8 mouse cellular contexts compared by ENCODE assay signal in genomic region chr2:126663481-126663880, GRCm38 (mm10). TPM values are rescaled to one million over a fixed set of nuclear protein-coding genes. Genes with fewer than 3 reads are reported as not detected.
DNase-seq lines count a peak whose midpoint lies in the region; ATAC-seq and TF ChIP-seq lines count a peak whose summit lies in the region.

No protein-coding gene starts in this region.

- H3K4me1 ChIP-seq in forebrain, embryonic 13.5 days = no peaks in the 10 kb centered on the region
- no peaks in the 10 kb centered on the region for H3K4me1 ChIP-seq in forebrain, embryonic 10.5 days
- H3K4me1 ChIP-seq in liver, embryonic 14.5 days (replicated peaks; ENCODE audit: control insufficient read depth in 2 of 2, insufficient read depth in 2 of 2, low read length in 1 of 2) = peaks cover under 1% of the 10 kb centered on the region in 2 experiments; a peak in 3 of 4 replicates

- H3K9ac ChIP-seq in forebrain, embryonic 13.5 days = no peak overlapping the region
- no peak overlapping the region for H3K9ac ChIP-seq in liver, embryonic 14.5 days (replicated peaks)

- no peaks in the 10 kb centered on the region for H3K27me3 ChIP-seq in forebrain, embryonic 13.5 days
- H3K27me3 ChIP-seq in forebrain, embryonic 10.5 days (ENCODE audit: poor library complexity, severe bottlenecking) = no peaks in the 10 kb centered on the region
- H3K27me3 ChIP-seq in liver, embryonic 14.5 days (ENCODE audit: control insufficient read depth, insufficient read depth, low read length) = no peaks in the 10 kb centered on the region

- 0 out of 2 replicates have a peak, but pooled peaks have one; percentile 21 for ATAC-seq in forebrain, embryonic 13.5 days
- ATAC-seq in liver, embryonic 14.5 days (ENCODE audit: insufficient read depth) = no peak
- peak; percentile 76 for ATAC-seq in megakaryocyte-erythroid progenitor cell, adult 5-6 weeks (replicated peaks; ENCODE audit: low FRiP score, low TSS enrichment, poor library complexity, severe bottlenecking)

- DNase-seq in forebrain, embryonic 10.5 days (ENCODE audit: extremely low spot score, low spot score) = no peak
- peak; percentile 24 to 34 (median 28) for DNase-seq in liver, embryonic 14.5 days (ENCODE audit: low read depth in 3 of 3, low spot score in 3 of 3)
- DNase-seq in liver = no peak
- DNase-seq in brain, embryonic 18.5 days (ENCODE audit: low read depth, low spot score) = peak; percentile 10
- no peak for DNase-seq in urinary bladder, adult 2 months (ENCODE audit: low spot score)
- no peak for DNase-seq in layer of hippocampus, postnatal 10 days (ENCODE audit: low spot score in 2 of 2)

- peak; percentile 50 for TF ChIP-seq CTCF in liver, embryonic 14.5 days (IDR thresholded peaks at IDR 0.05; ENCODE audit: low read depth)

- H3K4me3 ChIP-seq in forebrain, embryonic 13.5 days = no peak overlapping the region
- no peak overlapping the region for H3K4me3 ChIP-seq in forebrain, embryonic 10.5 days
- no peak overlapping the region for H3K4me3 ChIP-seq in liver, embryonic 14.5 days (ENCODE audit: insufficient read depth in 1 of 2, low read depth in 2 of 2, low read length in 2 of 2)

- no peak for TF ChIP-seq EP300 in liver, embryonic 14.5 days (IDR thresholded peaks at IDR 0.05; ENCODE audit: low read depth)

- 63% methylated on average over 4 of the region's 4 CpGs for WGBS in forebrain, embryonic 13.5 days
- 71% methylated on average over 4 of the region's 4 CpGs for WGBS in forebrain, embryonic 10.5 days
- WGBS in liver, embryonic 14.5 days (ENCODE audit: insufficient replicate concordance) = 38% methylated on average over 4 of the region's 4 CpGs

- no peak overlapping the region for H3K27ac ChIP-seq in forebrain, embryonic 13.5 days
- no peak overlapping the region for H3K27ac ChIP-seq in forebrain, embryonic 10.5 days
- no peak overlapping the region for H3K27ac ChIP-seq in liver, embryonic 14.5 days

- no peaks in the 10 kb centered on the region for H3K9me3 ChIP-seq in forebrain, embryonic 13.5 days (replicated peaks)
- H3K9me3 ChIP-seq in forebrain, embryonic 10.5 days = no peaks in the 10 kb centered on the region
- no peaks in the 10 kb centered on the region for H3K9me3 ChIP-seq in liver, embryonic 14.5 days (ENCODE audit: control insufficient read depth, low read length)

- no peak overlapping the region for H3K4me2 ChIP-seq in forebrain, embryonic 13.5 days
- H3K4me2 ChIP-seq in liver, embryonic 14.5 days (ENCODE audit: low read depth) = no peak overlapping the region

- H3K36me3 ChIP-seq in forebrain, embryonic 13.5 days (ENCODE audit: poor library complexity, severe bottlenecking) = no peaks in the 10 kb centered on the region
- peaks cover 24% of the 10 kb centered on the region for H3K36me3 ChIP-seq in forebrain, embryonic 10.5 days (replicated peaks)
- no peaks in the 10 kb centered on the region for H3K36me3 ChIP-seq in liver, embryonic 14.5 days (replicated peaks; ENCODE audit: control insufficient read depth, insufficient read depth, low read depth)

RNA-seq across cellular contexts. Expression of gene Gabpb1, which starts 12.7 kb away (rescaled TPM):
- polyA plus RNA-seq in forebrain, embryonic 13.5 days (2015; fragmentation: Nextera tagmentation; extraction: Ambion mirVana) = 68.6 and 70.3 TPM in 2 replicates
- polyA plus RNA-seq in forebrain, embryonic 10.5 days (2016; fragmentation: Nextera tagmentation; extraction: Ambion mirVana) = 77.4 and 77.7 TPM in 2 replicates
- 8.1 and 9.4 TPM in 2 replicates for polyA plus RNA-seq in liver, embryonic 14.5 days (2012; rRNA removed)
- 23.1 and 25.7 TPM in 2 replicates for polyA plus RNA-seq in liver, embryonic 14.5 days (2014; fragmentation: Nextera tagmentation; extraction: Ambion mirVana)
- total RNA-seq in megakaryocyte-erythroid progenitor cell, adult 5-6 weeks (2014; fragmentation: Nextera tagmentation) = 26.1 and 35.4 TPM in 2 replicates
- 32.0 and 36.5 TPM in 2 replicates for total RNA-seq in megakaryocyte-erythroid progenitor cell, adult 5-6 weeks (2017)
- polyA plus RNA-seq in urinary bladder, adult 2 months (2012; rRNA removed) = 16.4 and 17.1 TPM in 2 replicates
- 10 to 100 TPM; 20.1 to 22.1 TPM for total RNA-seq in layer of hippocampus, postnatal 10 days (2021)

RNA-seq across cellular contexts. Expression of gene Usp8, which starts 43.6 kb away (rescaled TPM):
- polyA plus RNA-seq in forebrain, embryonic 13.5 days (2015; fragmentation: Nextera tagmentation; extraction: Ambion mirVana) = 28.9 and 30.8 TPM in 2 replicates
- 40.3 and 44.6 TPM in 2 replicates for polyA plus RNA-seq in forebrain, embryonic 10.5 days (2016; fragmentation: Nextera tagmentation; extraction: Ambion mirVana)
- polyA plus RNA-seq in liver, embryonic 14.5 days (2012; rRNA removed) = 8.3 and 12.1 TPM in 2 replicates
- polyA plus RNA-seq in liver, embryonic 14.5 days (2014; fragmentation: Nextera tagmentation; extraction: Ambion mirVana) = 17.8 and 18.8 TPM in 2 replicates
- 37.5 and 40.1 TPM in 2 replicates for total RNA-seq in megakaryocyte-erythroid progenitor cell, adult 5-6 weeks (2014; fragmentation: Nextera tagmentation)
- 49.3 and 50.4 TPM in 2 replicates for total RNA-seq in megakaryocyte-erythroid progenitor cell, adult 5-6 weeks (2017)
- polyA plus RNA-seq in urinary bladder, adult 2 months (2012; rRNA removed) = 38.9 and 40.3 TPM in 2 replicates
- total RNA-seq in layer of hippocampus, postnatal 10 days (2021) = 10 to 100 TPM; 35.2 to 38.7 TPM

RNA-seq across cellular contexts. Expression of gene Hdc, which starts 44.4 kb away (rescaled TPM):
- 1.0 and 1.2 TPM in 2 replicates for polyA plus RNA-seq in forebrain, embryonic 13.5 days (2015; fragmentation: Nextera tagmentation; extraction: Ambion mirVana)
- polyA plus RNA-seq in forebrain, embryonic 10.5 days (2016; fragmentation: Nextera tagmentation; extraction: Ambion mirVana) = 0.31 and 0.42 TPM in 2 replicates
- polyA plus RNA-seq in liver, embryonic 14.5 days (2012; rRNA removed) = 3.7 and 4.6 TPM in 2 replicates
- polyA plus RNA-seq in liver, embryonic 14.5 days (2014; fragmentation: Nextera tagmentation; extraction: Ambion mirVana) = 6.5 and 7.8 TPM in 2 replicates
- total RNA-seq in megakaryocyte-erythroid progenitor cell, adult 5-6 weeks (2014; fragmentation: Nextera tagmentation) = 0.92 and 1.3 TPM in 2 replicates
- total RNA-seq in megakaryocyte-erythroid progenitor cell, adult 5-6 weeks (2017) = 0.46 and 2.6 TPM in 2 replicates
- polyA plus RNA-seq in urinary bladder, adult 2 months (2012; rRNA removed) = 0.58 and 0.71 TPM in 2 replicates
- 1 to 10 TPM; 1.3 to 1.8 TPM for total RNA-seq in layer of hippocampus, postnatal 10 days (2021)

Comparison
In these comparisons a context has a peak if more than half of its experiments do, and no peak if none do; other contexts are left out.
1. DNase-seq: peak in liver, embryonic 14.5 days (3 of 3) and brain, embryonic 18.5 days (single experiment); none in forebrain, embryonic 10.5 days (single experiment), liver (single experiment), urinary bladder, adult 2 months (single experiment) and layer of hippocampus, postnatal 10 days (0 of 2).